Mouse (Mus musculus) embryo, embryonic 11.5 days (tissue): ENCODE data around the gene Ddx3x.
"Not testable (repeated sequence)": the region's sequence is repeated elsewhere in the genome, so short reads cannot be mapped to it uniquely, and the experiment has no call there.

Experiments
- DNase-seq: peaks from one replicate; pipeline ENCODE4 v3.0.0-alpha.2; 2012; ENCODE audit warnings: low read depth, low spot score

The Ddx3x gene

GRCm38 (mm10) chrX:13280409-13281328 lies at the start of gene Ddx3x:
Gene Ddx3x (plus strand): TSS chrX:13280970.
- DNase-seq: peak; percentile 85

- no peak for DNase-seq
Measured at GRCm38 (mm10) chrX:13231243-13231642, 49.5 kb upstream of the Ddx3x start.

- not testable (repeated sequence) for DNase-seq
Measured at GRCm38 (mm10) chrX:13232834-13233233, 47.9 kb upstream of the Ddx3x start.

- DNase-seq: no peak
Measured at GRCm38 (mm10) chrX:13233631-13234030, 47.1 kb upstream of the Ddx3x start.

- no peak for DNase-seq
Measured at GRCm38 (mm10) chrX:13234709-13235108, 46.1 kb upstream of the Ddx3x start.

- no peak for DNase-seq
Measured at GRCm38 (mm10) chrX:13236100-13236568, 44.6 kb upstream of the Ddx3x start.

- no peak for DNase-seq
Measured at GRCm38 (mm10) chrX:13239455-13239854, 41.3 kb upstream of the Ddx3x start.

GRCm38 (mm10) chrX:13240646-13241425 lies 39.9 kb upstream of the Ddx3x start:
- DNase-seq: no peak

- peak; percentile 34 for DNase-seq
Measured at GRCm38 (mm10) chrX:13241426-13242319, 39.1 kb upstream of the Ddx3x start.

- DNase-seq: peak; percentile 82
Measured at GRCm38 (mm10) chrX:13242320-13243096, 38.3 kb upstream of the Ddx3x start.

GRCm38 (mm10) chrX:13243133-13244123 lies 37.3 kb upstream of the Ddx3x start:
- peak; percentile 26 for DNase-seq

GRCm38 (mm10) chrX:13244588-13244987 lies 36.2 kb upstream of the Ddx3x start:
- no peak for DNase-seq

GRCm38 (mm10) chrX:13245027-13245426 lies 35.7 kb upstream of the Ddx3x start:
- DNase-seq: no peak

- DNase-seq: no peak
Measured at GRCm38 (mm10) chrX:13251683-13252082, 29.1 kb upstream of the Ddx3x start.

GRCm38 (mm10) chrX:13254273-13254672 lies 26.5 kb upstream of the Ddx3x start:
- DNase-seq: no peak

- no peak for DNase-seq
Measured at GRCm38 (mm10) chrX:13263356-13263755, 17.4 kb upstream of the Ddx3x start.

GRCm38 (mm10) chrX:13275519-13276137 lies 5.1 kb upstream of the Ddx3x start:
- DNase-seq: no peak

GRCm38 (mm10) chrX:13278996-13279395 lies 1.8 kb upstream of the Ddx3x start:
- no peak for DNase-seq

GRCm38 (mm10) chrX:13280037-13280408 lies 747 bp upstream of the Ddx3x start:
- no peak for DNase-seq
